In the genomic region with DNA sequence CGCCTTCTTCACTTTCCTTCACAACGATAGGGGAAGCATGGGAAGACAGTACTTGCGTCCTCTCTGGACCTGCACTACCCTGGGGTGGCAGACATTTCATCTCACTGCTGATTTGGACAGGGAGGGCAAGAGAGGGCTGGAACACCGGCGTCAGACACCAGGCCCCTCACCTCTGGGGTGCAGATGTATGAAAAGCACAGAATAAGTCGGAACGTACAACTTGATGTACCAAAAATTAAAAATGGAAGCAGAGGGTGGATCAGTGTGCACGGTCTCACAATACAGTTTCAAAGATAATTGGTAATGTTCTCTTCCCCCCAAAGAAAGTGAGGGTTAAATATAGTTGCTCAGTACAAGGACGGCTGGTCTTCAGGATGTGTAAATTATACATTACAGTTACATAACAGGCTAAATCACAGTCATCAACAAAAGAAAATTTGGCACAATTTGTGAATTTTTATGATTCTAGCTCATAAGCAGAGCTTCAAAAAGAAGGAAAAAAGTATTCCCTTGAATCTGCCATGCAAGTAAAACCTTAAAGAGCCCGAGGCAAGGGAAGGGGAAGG, we compare ENCODE assay signal across 14 mouse cellular contexts.
"Had no signal": no experiment of that assay in that cellular context is flagged by ENCODE, and none has a peak within 500 bp of the region (broad histone marks: within the 10 kb centered on the region; RNA-seq: fewer than 3 reads in every experiment).

No protein-coding gene starts in this region.

- H3K9ac ChIP-seq: limb, embryonic 13.5 days; liver, embryonic 14.5 days; neural tube, embryonic 13.5 days had no signal

- ATAC-seq: midbrain, embryonic 16.5 days had no signal

- H3K4me3 ChIP-seq: limb, embryonic 13.5 days; midbrain, embryonic 10.5 days; neural tube, embryonic 13.5 days had no signal

- H3K27me3 ChIP-seq: limb, embryonic 13.5 days had no signal

- H3K9me3 ChIP-seq: limb, embryonic 13.5 days; midbrain, embryonic 10.5 days; neural tube, embryonic 13.5 days had no signal

- H3K27ac ChIP-seq: limb, embryonic 13.5 days; liver, embryonic 14.5 days; stomach, postnatal 0 days had no signal

- DNase-seq: kidney, adult 11 months; kidney, adult 9 months; kidney, postnatal 36 days; lung, adult 2 months; lung, postnatal 10 days; lung, postnatal 4 days; right cerebral cortex, postnatal 14 days; thymus, postnatal 4 days had no signal

- H3K36me3 ChIP-seq: limb, embryonic 13.5 days; midbrain, embryonic 10.5 days; neural tube, embryonic 13.5 days had no signal

- H3K4me2 ChIP-seq: limb, embryonic 13.5 days; neural tube, embryonic 13.5 days had no signal
